Mouse (Mus musculus): Measurements from ENCODE around the gene Tapbp.
"Not testable (repeated sequence)": the region's sequence is repeated elsewhere in the genome, so short reads cannot be mapped to it uniquely, and the experiment has no call there.

Tapbp gene

DNA sequence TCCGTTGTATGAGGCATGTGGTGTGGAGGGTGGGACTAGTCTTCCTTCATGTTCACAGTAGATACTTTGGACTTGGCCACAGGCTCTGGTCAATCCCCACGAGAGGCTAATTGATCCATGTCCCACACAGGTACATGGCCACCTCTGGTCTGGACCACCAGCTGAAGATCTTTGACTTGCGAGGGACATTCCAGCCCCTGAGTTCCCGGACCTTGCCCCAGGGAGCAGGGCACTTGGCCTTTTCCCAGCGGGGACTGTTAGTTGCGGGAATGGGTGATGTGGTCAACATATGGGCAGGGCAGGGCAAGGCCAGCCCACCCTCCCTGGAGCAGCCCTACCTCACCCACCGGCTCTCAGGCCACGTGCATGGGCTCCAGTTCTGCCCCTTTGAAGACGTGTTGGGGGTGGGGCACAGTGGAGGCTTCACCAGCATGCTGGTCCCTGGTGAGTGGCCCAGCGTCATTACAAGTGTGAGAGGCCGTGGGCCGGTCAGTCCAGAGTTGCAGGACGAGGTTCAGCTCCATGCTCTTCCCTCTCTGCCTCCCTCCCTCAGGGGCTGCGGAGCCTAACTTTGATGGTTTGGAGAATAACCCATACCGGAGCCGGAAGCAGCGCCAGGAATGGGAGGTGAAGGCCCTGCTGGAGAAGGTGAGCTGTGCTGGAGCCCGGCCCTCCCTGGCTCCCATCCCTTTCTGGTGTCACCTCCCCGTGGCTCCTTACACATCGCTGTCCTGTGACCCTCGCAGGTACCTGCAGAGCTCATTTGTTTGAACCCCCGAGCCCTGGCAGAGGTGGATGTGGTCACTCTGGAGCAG, 32.6 kb downstream of the Tapbp start:
- no peak for DNase-seq (ENCODE audit: low spot score)

DNA sequence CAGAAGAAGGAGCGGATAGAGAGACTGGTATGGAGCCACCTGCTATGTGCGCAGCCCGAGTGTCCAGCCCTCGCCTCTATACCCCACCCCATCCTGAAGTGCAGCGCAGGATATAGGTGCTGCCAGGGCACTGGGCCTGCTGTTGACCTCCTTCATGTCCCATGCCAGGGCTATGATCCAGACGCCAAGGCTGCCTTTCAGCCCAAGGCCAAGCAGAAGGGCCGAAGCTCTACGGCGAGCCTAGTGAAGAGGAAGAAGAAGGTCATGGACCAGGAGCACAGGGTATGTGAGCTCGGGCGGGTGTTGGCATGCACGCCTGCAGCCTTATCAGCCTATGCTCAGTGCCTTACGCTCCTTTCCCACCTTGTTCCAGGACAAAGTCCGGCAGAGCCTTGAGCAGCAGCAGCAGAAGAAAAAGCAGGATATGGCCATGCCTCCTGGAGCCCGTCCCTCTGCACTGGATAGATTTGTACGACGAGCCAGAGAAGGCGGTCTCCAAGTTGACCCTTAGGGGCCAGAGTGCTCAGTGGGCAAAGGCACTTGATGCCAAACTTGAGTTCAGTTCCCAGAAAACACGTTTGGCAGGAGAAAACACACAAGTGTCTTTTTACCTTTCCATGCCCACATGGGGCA, 33.3 kb downstream of the Tapbp start:
- DNase-seq (ENCODE audit: low spot score): no peak

GRCm38 (mm10) chr17:33950131-33950625, 34.5 kb downstream of the Tapbp start:
- no peak for DNase-seq (ENCODE audit: low spot score)

- DNase-seq (ENCODE audit: low spot score): no peak
Measured at GRCm38 (mm10) chr17:33951021-33951946, 35.6 kb downstream of the Tapbp start, which contains the start of gene B3galt4. Gene B3galt4, minus strand, starts transcription at chr17:33951488.

GRCm38 (mm10) chr17:33952015-33952414, 36.3 kb downstream of the Tapbp start:
- DNase-seq (ENCODE audit: low spot score): not testable (repeated sequence)

DNA sequence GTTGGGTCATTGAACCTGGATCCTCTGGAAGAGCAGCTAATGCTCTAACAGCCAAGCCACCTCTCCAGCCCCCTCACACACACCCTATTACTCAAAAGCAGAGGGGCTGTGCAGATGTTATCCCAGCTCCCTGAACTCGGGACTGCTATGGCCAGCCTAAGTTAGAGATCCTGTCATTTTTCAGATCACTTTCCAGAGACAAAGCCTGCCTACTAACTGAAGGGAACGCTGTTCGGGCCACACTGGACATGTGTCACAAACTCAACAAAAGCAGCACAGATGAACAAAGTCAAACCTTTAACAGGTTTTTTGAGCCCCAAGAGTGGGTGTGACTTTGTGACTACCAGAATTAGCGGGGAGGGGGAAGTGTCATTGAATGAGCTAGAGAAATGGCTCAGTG, 37.2 kb downstream of the Tapbp start:
- no peak for DNase-seq (ENCODE audit: low spot score)

- DNase-seq (ENCODE audit: low spot score): no peak
Measured at GRCm38 (mm10) chr17:33953310-33953709, 37.6 kb downstream of the Tapbp start.

GRCm38 (mm10) chr17:33953961-33954565, 38.4 kb downstream of the Tapbp start:
- DNase-seq (ENCODE audit: low spot score): no peak

DNA sequence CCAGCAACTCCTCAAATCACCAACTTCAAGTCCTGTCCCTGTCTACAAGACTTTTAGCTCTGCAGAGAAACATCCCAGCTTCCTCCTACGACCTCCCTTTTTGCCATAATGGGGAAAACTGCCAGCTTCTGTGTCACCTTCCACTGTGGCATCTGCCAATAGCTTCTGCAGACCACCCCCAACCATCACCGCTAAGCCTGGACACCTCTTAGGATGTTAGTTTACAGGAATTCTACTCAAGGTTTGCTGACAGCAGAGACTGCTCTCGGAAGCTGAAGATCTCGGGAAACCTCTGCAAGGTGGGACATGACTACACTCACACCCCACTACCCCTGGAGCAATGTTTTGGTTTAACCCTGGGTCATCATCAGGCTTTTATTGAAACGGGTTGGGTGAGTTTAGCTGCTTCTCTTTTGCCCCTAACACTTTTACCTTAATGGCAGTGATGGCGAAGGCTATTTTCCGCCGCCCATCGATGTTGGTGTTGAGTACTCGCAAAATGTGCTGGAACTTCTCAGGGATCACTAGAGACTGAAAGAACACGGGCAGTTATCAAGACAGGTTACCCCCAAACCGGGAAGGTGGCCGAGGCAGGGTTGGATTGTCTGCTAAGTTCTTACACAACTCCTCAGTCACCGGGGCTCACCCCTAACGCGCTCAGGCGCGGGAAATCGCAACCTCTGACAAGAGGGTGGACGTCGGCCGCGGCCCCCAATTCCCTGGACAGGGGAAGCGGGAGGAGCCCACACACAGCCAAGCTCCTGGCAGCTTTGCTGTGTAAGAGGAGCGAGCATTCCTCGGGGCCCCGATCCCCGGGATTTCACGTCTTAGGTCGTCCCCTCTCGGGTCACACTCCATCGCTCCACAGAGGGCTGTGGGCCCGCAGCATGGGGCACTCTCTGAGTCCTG, 39.2 kb downstream of the Tapbp start:
- DNase-seq (ENCODE audit: low spot score): no peak

GRCm38 (mm10) chr17:33955555-33956214, 40.0 kb downstream of the Tapbp start, which contains the start of the genes Vps52 and Rps18:
Gene Vps52, plus strand, starts transcription at chr17:33955812.
Gene Rps18, minus strand, starts transcription at chr17:33956001.
- peak; percentile 95 for DNase-seq (ENCODE audit: low spot score)

DNA sequence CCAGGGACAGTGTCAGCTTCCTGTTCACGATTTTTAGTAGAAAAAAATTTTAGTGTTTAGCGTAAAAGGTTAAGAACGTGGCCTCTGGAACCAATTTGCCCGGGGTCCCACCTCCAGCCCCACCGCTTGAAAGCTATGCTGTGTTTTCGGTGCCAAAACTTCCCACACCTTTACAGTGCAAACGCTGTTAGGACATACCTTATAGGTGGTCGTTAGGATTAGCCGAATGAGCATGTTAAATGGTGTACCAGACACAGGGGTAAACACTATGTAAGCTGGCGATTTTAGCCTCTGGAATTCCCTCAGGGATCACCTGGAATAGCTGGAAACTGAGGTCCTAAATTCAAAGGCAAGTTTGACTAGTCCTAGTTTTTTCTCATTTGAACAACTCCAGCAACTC, 40.6 kb downstream of the Tapbp start:
- no peak for DNase-seq (ENCODE audit: low spot score)

DNA sequence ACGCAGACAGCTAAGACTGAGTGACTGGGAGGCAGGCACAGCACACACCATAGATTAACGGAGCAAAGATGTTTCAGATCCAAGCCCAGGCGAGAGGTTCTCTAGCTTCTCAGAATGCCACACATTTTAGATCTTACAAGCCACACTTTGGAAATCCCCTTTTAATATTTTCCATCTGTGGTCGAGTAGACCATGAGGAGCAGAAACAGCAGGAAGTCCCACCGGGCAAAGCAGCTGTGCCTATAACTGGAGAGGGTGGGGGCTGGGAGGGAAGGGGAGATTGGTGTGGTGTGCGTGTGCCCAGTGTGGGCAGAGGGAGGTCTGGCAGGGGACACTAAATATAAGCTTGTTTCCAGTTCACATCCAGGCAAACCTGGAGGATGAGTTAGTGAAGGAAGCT, 41.8 kb downstream of the Tapbp start:
- DNase-seq (ENCODE audit: low spot score): no peak

GRCm38 (mm10) chr17:33958451-33958850, 42.8 kb downstream of the Tapbp start:
- DNase-seq (ENCODE audit: low spot score): no peak

GRCm38 (mm10) chr17:33959135-33959534, 43.4 kb downstream of the Tapbp start:
- DNase-seq (ENCODE audit: low spot score): no peak

DNA sequence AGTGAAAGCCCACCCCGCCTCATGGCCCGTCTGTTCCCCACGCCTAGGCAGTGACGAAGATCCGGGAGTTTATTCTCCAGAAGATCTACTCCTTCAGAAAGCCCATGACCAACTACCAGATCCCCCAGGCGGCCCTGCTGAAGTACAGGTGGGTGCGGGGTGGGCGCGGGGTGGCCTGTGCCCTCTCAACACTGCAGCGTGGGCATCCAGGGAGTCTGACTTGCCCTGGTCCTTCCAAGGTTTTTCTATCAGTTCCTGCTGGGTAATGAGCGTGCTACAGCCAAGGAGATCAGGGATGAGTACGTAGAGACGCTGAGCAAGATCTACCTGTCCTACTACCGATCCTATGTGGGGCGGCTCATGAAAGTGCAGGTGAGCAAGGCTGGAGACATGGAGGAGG, 44.2 kb downstream of the Tapbp start:
- no peak for DNase-seq (ENCODE audit: low spot score)

DNA sequence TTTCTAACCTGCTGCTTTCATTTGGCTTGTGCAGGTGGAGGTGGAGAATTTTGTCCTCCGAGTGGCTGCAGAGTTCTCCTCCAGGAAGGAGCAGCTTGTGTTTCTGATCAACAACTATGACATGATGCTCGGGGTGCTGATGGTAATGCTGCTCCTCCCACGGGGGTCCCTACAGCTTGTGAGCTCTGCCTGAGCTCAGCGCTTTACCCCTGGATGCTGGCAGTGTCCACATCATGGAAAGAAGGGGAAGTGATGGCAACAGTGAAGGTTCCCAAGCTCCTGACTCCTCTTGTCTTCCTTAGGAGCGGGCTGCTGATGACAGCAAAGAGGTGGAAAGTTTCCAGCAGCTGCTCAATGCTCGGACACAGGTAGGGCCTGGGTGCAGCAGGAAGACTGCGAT, 47.2 kb downstream of the Tapbp start:
- no peak for DNase-seq (ENCODE audit: low spot score)

- DNase-seq (ENCODE audit: low spot score): no peak
Measured at GRCm38 (mm10) chr17:33965082-33965845, 49.6 kb downstream of the Tapbp start.

GRCm38 (mm10) chr17:33965846-33966550, 50.3 kb downstream of the Tapbp start:
- DNase-seq (ENCODE audit: low spot score): no peak

DNA sequence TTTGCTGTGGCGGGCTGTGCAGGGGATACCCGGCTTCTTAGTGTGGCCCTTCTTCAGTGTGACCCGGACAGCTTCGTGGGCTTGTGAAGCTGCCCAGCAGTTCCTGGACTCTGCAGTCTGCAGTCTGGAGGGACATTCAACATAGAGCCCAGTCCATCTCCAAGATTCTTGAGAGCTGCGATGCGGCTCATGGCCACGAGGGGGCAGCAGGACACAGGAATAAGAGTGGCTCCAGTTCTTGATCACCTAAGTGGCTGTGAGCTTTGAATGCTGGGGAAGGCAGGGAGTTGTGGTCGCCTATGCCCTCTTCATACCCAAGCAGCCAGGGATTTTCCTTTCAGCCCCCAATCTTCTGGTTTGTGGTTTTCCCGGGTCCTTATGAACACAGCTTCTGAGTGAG, 52.8 kb downstream of the Tapbp start:
- DNase-seq (ENCODE audit: low spot score): no peak

Measured in layer of hippocampus, adult 9-10 months (tissue).